Comparison of ENCODE assay signal across 30 mouse cellular contexts in the genomic region with DNA sequence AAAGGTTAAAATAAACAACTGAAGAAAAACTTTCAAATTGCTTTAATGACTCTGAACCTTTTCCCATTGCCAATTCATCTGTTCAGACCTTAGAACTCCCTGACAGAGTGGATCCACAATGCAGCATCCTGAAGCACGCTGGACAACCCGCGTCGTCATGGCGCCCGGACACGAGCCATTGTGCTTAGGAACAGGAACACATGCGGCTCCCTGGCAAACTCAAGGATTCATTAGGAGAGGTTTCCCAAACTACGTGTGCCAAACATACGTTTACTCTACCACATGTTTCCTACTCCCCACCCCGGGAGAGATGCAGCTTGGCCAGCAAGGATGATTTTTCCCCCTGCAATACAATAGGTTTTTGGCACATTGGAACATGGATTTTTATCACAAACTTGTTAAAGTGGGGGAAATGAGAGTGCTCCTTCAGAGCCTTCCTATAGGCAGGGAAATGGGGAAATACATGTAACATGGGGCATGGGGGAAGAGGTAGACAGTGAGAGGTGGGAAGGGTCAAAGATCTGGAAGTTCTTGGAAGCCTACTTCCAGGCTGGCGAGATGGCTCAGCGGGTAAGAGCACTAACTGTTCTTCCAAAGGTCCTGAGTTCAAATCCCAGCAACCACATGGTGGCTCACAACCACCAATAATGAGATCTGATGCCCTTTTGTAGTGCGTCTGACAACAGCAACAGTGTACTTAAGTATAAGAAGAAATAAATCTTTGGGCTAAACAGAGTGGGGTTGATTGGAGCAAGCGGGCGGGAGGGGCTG. TPM values are rescaled to one million over a fixed set of nuclear protein-coding genes. Genes with fewer than 3 reads are reported as not detected.
DNase-seq lines count a peak whose midpoint lies in the region; ATAC-seq and TF ChIP-seq lines count a peak whose summit lies in the region.
"Had no signal": no experiment of that assay in that cellular context is flagged by ENCODE, and none has a peak within 500 bp of the region (broad histone marks: within the 10 kb centered on the region; RNA-seq: fewer than 3 reads in every experiment).

No protein-coding gene starts in this region.

- no peak overlapping the region for H3K9ac ChIP-seq in midbrain, postnatal 0 days (replicated peaks; ENCODE audit: low read length, poor library complexity, severe bottlenecking)
- H3K9ac ChIP-seq in midbrain, embryonic 14.5 days (replicated peaks; ENCODE audit: low read length), result no peak overlapping the region
- H3K9ac ChIP-seq: heart, embryonic 12.5 days; hindbrain, embryonic 12.5 days; neural tube, embryonic 15.5 days had no signal

- no peaks in the 10 kb centered on the region for H3K9me3 ChIP-seq in midbrain, postnatal 0 days (ENCODE audit: low read length)
- H3K9me3 ChIP-seq in midbrain, embryonic 14.5 days (ENCODE audit: control insufficient read depth, low read length), result no peaks in the 10 kb centered on the region
- H3K9me3 ChIP-seq: heart, embryonic 12.5 days; hindbrain, embryonic 12.5 days; neural tube, embryonic 15.5 days had no signal

- H3K4me2 ChIP-seq in midbrain, postnatal 0 days (ENCODE audit: low read depth, low read length, poor library complexity, severe bottlenecking), result no peak overlapping the region
- no peak overlapping the region for H3K4me2 ChIP-seq in midbrain, embryonic 14.5 days (ENCODE audit: low read length)
- H3K4me2 ChIP-seq: heart, embryonic 12.5 days; hindbrain, embryonic 12.5 days; neural tube, embryonic 15.5 days had no signal

- H3K4me3 ChIP-seq in midbrain, postnatal 0 days (ENCODE audit: low read depth, low read length), result no peak overlapping the region
- H3K4me3 ChIP-seq in midbrain, embryonic 14.5 days (replicated peaks; ENCODE audit: low read depth, low read length), result no peak overlapping the region
- H3K4me3 ChIP-seq: heart, embryonic 12.5 days; hindbrain, embryonic 12.5 days; neural tube, embryonic 15.5 days had no signal

- H3K36me3 ChIP-seq in midbrain, postnatal 0 days (ENCODE audit: insufficient read depth, low read length), result peaks cover 9% of the 10 kb centered on the region
- peaks cover 20% of the 10 kb centered on the region; the same call in 1 of the 2 replicates for H3K36me3 ChIP-seq in midbrain, embryonic 14.5 days (ENCODE audit: control insufficient read depth, insufficient read depth, low read length)

- peak; percentile 46 to 68 for DNase-seq in cerebellum, postnatal 10 days
- no peak for DNase-seq in cerebellum, adult 9-11 months
- DNase-seq in heart, adult 11 months, result peak; percentile 52
- DNase-seq in heart, postnatal 4 days, result no peak
- peak; percentile 33 for DNase-seq in midbrain, postnatal 0 days (ENCODE audit: low spot score)
- no peak for DNase-seq in midbrain, embryonic 14.5 days
- DNase-seq: adrenal gland, adult 8-10 months; gastrocnemius, postnatal 10 days; heart, adult 18-20 months; heart, postnatal 10 days; kidney, adult 9 months; kidney, postnatal 14 days; lung, postnatal 4 days; right cerebral cortex, postnatal 25 days; spleen, adult 18-20 months had no signal

- WGBS in midbrain, postnatal 0 days, result 90% methylated on average over 16 of the region's 16 CpGs
- WGBS in midbrain, embryonic 14.5 days, result 89% methylated on average over 16 of the region's 16 CpGs

- no peaks in the 10 kb centered on the region for H3K4me1 ChIP-seq in midbrain, postnatal 0 days (ENCODE audit: insufficient read depth, low read length)
- H3K4me1 ChIP-seq in midbrain, embryonic 14.5 days (ENCODE audit: control insufficient read depth, insufficient read depth, low read length), result no peaks in the 10 kb centered on the region
- H3K4me1 ChIP-seq: heart, embryonic 12.5 days; hindbrain, embryonic 12.5 days; neural tube, embryonic 15.5 days had no signal

- no peak for ATAC-seq in midbrain, postnatal 0 days (ENCODE audit: low FRiP score)
- no peak for ATAC-seq in midbrain, embryonic 14.5 days (ENCODE audit: low FRiP score, low TSS enrichment)
- ATAC-seq in activated CD4-positive, CD25-positive, alpha-beta regulatory T cell, adult 4 months, result no peak
- ATAC-seq: CD4-positive, CD25-positive, alpha-beta regulatory T cell, adult 4 months; intestine, embryonic 16.5 days had no signal

- no peak for TF ChIP-seq CTCF in midbrain, postnatal 0 days (IDR thresholded peaks at IDR 0.05)

- no peaks in the 10 kb centered on the region for H3K27me3 ChIP-seq in midbrain, postnatal 0 days (ENCODE audit: insufficient read depth, low read length)
- no peaks in the 10 kb centered on the region for H3K27me3 ChIP-seq in midbrain, embryonic 14.5 days (ENCODE audit: control insufficient read depth, insufficient read depth, low read length)
- H3K27me3 ChIP-seq: heart, embryonic 12.5 days; hindbrain, embryonic 12.5 days; neural tube, embryonic 15.5 days had no signal

- no peak overlapping the region for H3K27ac ChIP-seq in midbrain, postnatal 0 days (ENCODE audit: low read depth, low read length)
- H3K27ac ChIP-seq in midbrain, embryonic 14.5 days (replicated peaks; ENCODE audit: low read depth, low read length), result no peak overlapping the region
- H3K27ac ChIP-seq: hindbrain, embryonic 12.5 days; neural tube, embryonic 15.5 days had no signal

RNA-seq across cellular contexts. Expression of gene Gm17409, which starts 15.6 kb away (rescaled TPM):
- total RNA-seq in heart, postnatal 4 days (2021), result not detected
- total RNA-seq in midbrain, postnatal 0 days (2014; rRNA removed), result not detected in 2 replicates
- not detected in 2 replicates for polyA plus RNA-seq in midbrain, postnatal 0 days (2015; fragmentation: Nextera tagmentation; extraction: Ambion mirVana)
- polyA plus RNA-seq in midbrain, embryonic 14.5 days (2014; fragmentation: Nextera tagmentation; extraction: Ambion mirVana), result not detected in 2 replicates
- not detected for polyA plus RNA-seq in activated CD4-positive, CD25-positive, alpha-beta regulatory T cell, adult 4 months (2017; shearing (Covaris generic))
- total RNA-seq: adrenal gland, adult 8-10 months; gastrocnemius, postnatal 10 days; heart, adult 18-20 months; heart, postnatal 10 days; layer of hippocampus, adult 18-20 months; layer of hippocampus, postnatal 14 days; liver, adult 2 months; megakaryocyte-erythroid progenitor cell, adult 5-6 weeks had no signal
- polyA plus RNA-seq: CD4-positive, CD25-positive, alpha-beta regulatory T cell, adult 4 months; embryonic facial prominence, embryonic 14.5 days; heart, embryonic 12.5 days; hindbrain, embryonic 12.5 days; limb, embryonic 11.5 days; liver, adult 2 months; liver, embryonic 16.5 days; lung, embryonic 16.5 days; neural tube, embryonic 15.5 days; thymus, postnatal 0 days had no signal

Comparison
In these comparisons a context has a peak if more than half of its experiments do, and no peak if none do; other contexts are left out.
1. DNase-seq: peak in cerebellum, postnatal 10 days (2 of 2), heart, adult 11 months (single experiment) and midbrain, postnatal 0 days (single experiment); none in cerebellum, adult 9-11 months (single experiment), heart, postnatal 4 days (single experiment) and midbrain, embryonic 14.5 days (single experiment).